Mouse (Mus musculus): ENCODE data around the gene Fbxl21. TPM values are rescaled to one million over a fixed set of nuclear protein-coding genes. Genes with fewer than 3 reads are reported as not detected.

Fbxl21 gene
- 0.22 TPM for polyA plus RNA-seq (2017; shearing (Covaris generic))

DNA sequence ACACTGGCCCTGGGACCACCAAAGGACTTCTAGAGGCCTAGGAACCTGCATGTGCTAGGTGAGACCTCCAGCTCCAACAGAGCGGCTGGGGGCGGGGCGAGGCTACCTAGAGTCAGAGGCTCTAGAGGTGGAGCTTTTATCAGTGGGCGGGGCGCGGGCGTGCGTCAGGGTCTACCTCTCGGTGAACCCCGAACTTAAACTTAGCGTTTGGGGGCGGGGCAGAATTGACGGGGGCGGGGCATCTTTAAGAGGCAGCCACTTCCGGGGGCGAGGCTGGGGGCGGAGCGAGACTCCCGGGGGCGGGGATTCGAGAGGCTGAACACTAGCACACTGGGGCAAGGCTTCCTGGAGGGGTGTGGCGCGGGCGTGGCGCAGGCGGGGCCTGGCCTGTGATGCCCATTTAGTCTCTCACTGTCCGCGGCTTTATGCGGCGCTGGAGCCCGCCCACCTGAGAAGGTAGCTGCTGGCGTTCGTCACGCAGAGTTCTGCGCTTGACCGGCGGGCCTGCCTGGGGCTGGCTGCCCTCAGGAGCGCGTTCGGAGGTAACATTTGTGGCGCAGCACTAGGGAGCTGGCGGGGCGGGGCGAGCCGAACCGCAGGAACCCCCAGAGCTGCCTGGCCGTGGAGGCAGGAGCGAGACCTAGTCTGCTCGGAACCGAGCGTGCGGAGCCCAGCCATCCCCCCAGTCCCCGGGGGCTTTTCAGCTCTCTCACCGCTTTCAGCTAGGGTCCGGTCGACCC lies at the start of gene Fbxl21:
Gene Fbxl21, plus strand, starts transcription at position 392 of the 740 bp plus-strand sequence.

DNA sequence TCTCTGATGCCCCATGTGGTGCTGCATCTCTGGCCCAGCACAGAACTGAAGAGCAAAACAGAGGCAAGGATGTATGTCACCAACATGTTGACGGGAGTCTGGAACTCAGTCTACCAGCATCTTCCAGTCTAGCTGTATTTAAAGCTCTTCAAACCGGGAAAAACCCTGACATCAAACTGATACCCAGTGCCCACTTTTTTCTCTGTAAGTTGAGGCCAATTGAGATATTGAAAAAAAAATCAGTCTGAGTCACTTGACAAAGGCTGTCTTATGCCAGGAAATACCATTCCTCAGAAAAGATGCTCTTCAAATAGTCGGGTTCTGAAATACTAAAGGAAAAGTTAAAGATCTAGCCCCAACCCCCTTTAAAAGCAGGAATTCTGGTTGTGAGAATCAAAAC lies 40.1 kb upstream of the Fbxl21 start, which contains the start of gene Il9:
Gene Il9, minus strand, starts transcription at position 101 of the 400 bp plus-strand sequence.

DNA sequence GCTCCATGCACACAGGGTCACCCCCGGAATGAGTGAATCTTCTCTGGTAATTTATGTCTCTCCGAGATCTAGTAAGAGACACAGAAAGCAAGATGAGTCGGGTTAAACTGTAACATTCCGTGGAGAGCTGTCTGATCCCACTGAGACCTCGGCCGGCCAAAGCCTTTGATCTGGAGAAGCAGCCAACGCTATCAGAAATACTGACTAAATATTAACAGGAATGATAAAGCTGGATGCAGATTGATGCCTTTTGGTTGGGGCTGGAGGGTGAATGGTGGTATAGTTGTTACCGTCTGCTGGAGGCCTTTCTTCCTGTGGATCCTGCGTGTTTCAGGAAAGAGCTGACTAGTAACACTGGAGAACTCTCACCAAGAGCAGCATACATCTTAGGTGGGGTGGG lies 26.1 kb downstream of the Fbxl21 start, which contains the start of gene Lect2:
Gene Lect2, minus strand, starts transcription at position 102 of the 400 bp plus-strand sequence.

Other genes with a start within 250 kb of the Fbxl21 start
- not detected for gene Cxcl14, start 225.9 kb upstream of the Fbxl21 start, polyA plus RNA-seq (2017; shearing (Covaris generic))
- not detected for gene Gm3045, start 95.9 kb upstream of the Fbxl21 start, polyA plus RNA-seq (2017; shearing (Covaris generic))
- not detected for gene Slc25a48, start 84.1 kb upstream of the Fbxl21 start, polyA plus RNA-seq (2017; shearing (Covaris generic))
- gene Il9, start 40.2 kb upstream of the Fbxl21 start, polyA plus RNA-seq (2017; shearing (Covaris generic)) = not detected
- not detected for gene Lect2, start 26.0 kb downstream of the Fbxl21 start, polyA plus RNA-seq (2017; shearing (Covaris generic))
- not detected for gene Tgfbi, start 87.1 kb downstream of the Fbxl21 start, polyA plus RNA-seq (2017; shearing (Covaris generic))
- gene Smad5, start 180.5 kb downstream of the Fbxl21 start, polyA plus RNA-seq (2017; shearing (Covaris generic)) = 44.7 TPM
- not detected for gene Gm45623, start 231.4 kb downstream of the Fbxl21 start, polyA plus RNA-seq (2017; shearing (Covaris generic))

Data from naive thymus-derived CD4-positive, alpha-beta T cell, adult 5 months (primary cell).